Mouse (Mus musculus) stomach, embryonic 14.5 days (tissue): Measurements from ENCODE around the gene Jagn1. TPM values are rescaled to one million over a fixed set of nuclear protein-coding genes. Genes with fewer than 3 reads are reported as not detected.

ENCODE experiments used
- ATAC-seq: fragments of 200-750 bp; cut with Nextera tagmentation; 2 replicates; pipeline ENCODE4 v1.8.0; 2017; ENCODE audit warnings: low read depth, moderate TSS enrichment; ENCODE audit not compliant: insufficient number of reproducible peaks, insufficient read depth, low FRiP score
- H3K27ac ChIP-seq: fragments of 300-500 bp; sonication (generic); 2 replicates; pipeline ENCODE4 v1.5.1; 2014; ENCODE audit warnings: mild to moderate bottlenecking, low read length, moderate library complexity, mixed read lengths
- H3K27me3 ChIP-seq: fragments of 300-500 bp; sonication (generic); 2 replicates; pipeline ENCODE4 v1.6.1; 2014; ENCODE audit warnings: low read length, control low read depth, mixed read lengths; ENCODE audit not compliant: control insufficient read depth, insufficient read depth
- H3K36me3 ChIP-seq: fragments of 300-500 bp; sonication (generic); 2 replicates; pipeline ENCODE4 v1.6.1; 2014; ENCODE audit warnings: mild to moderate bottlenecking, control low read depth, low read length, moderate library complexity, mixed read lengths; ENCODE audit not compliant: control insufficient read depth, insufficient read depth
- H3K4me1 ChIP-seq: fragments of 300-500 bp; sonication (generic); 2 replicates; pipeline ENCODE4 v1.6.1; 2014; ENCODE audit warnings: low read length, control low read depth, mixed read lengths; ENCODE audit not compliant: control insufficient read depth, insufficient read depth
- H3K4me2 ChIP-seq: fragments of 300-500 bp; sonication (generic); replicated peaks from 2 replicates; pipeline ENCODE4 v1.6.1; 2014; ENCODE audit warnings: low read depth, low read length, control low read depth
- H3K4me3 ChIP-seq: fragments of 300-500 bp; sonication (generic); 2 replicates; pipeline ENCODE4 v1.5.1; 2014; ENCODE audit warnings: low read depth, low read length, control low read depth
- H3K9ac ChIP-seq: fragments of 300-500 bp; sonication (generic); replicated peaks from 2 replicates; pipeline ENCODE4 v1.6.1; 2014; ENCODE audit warnings: low read depth, mild to moderate bottlenecking, control low read depth, low read length, moderate library complexity, mixed read lengths
- H3K9me3 ChIP-seq: fragments of 300-500 bp; sonication (generic); 2 replicates; pipeline ENCODE4 v1.6.1; 2016; ENCODE audit warnings: low read depth, low read length, control low read depth; ENCODE audit not compliant: control insufficient read depth
- WGBS: fragments of 180-500 bp; shearing (Covaris S2); extraction: QIAGEN DNeasy Blood & Tissue Kit; methylation state at CpG from one replicate; pipeline ENCODE4 v1.1.7; 2014; 5-methylcytosine and 5-hydroxymethylcytosine counted together
- polyA plus RNA-seq: library from polyadenylated mRNA; unstranded; fragments of >200 nt; fragmentation: Nextera tagmentation; extraction: Ambion mirVana; gene quantifications from 2 replicates; pipeline ENCODE4 v1.2.1, GENCODE M21; 2014

Jagn1 gene
- polyA plus RNA-seq, 1 experiment from 2014 or later = 78.6 TPM

- H3K27ac ChIP-seq = no peak overlapping the region
- no peaks in the 10 kb centered on the region for H3K9me3 ChIP-seq
- no peak overlapping the region for H3K4me2 ChIP-seq
- no peak for ATAC-seq
- H3K9ac ChIP-seq = no peak overlapping the region
- no peak overlapping the region for H3K4me3 ChIP-seq
- no peaks in the 10 kb centered on the region for H3K27me3 ChIP-seq
- no peaks in the 10 kb centered on the region for H3K36me3 ChIP-seq
- 78% methylated on average over 9 of the region's 9 CpGs for WGBS
- no peaks in the 10 kb centered on the region for H3K4me1 ChIP-seq
Measured at GRCm38 (mm10) chr6:113406683-113407082, 35.7 kb upstream of the Jagn1 start.

- ATAC-seq = no peak
- 64% methylated on average over 1 of the region's 1 CpGs for WGBS
Measured at GRCm38 (mm10) chr6:113410001-113410400, 32.4 kb upstream of the Jagn1 start.

GRCm38 (mm10) chr6:113416416-113416815 is 26.0 kb upstream of the Jagn1 start:
- WGBS = 83% methylated on average over 5 of the region's 5 CpGs
- ATAC-seq = no peak
- H3K4me2 ChIP-seq = no peak overlapping the region
- peaks cover 10% of the 10 kb centered on the region for H3K4me1 ChIP-seq
- no peak overlapping the region for H3K27ac ChIP-seq
- no peaks in the 10 kb centered on the region for H3K36me3 ChIP-seq
- no peaks in the 10 kb centered on the region for H3K27me3 ChIP-seq
- H3K9me3 ChIP-seq = no peaks in the 10 kb centered on the region
- no peak overlapping the region for H3K4me3 ChIP-seq
- H3K9ac ChIP-seq = no peak overlapping the region

More at GRCm38 (mm10) chr6:113410001-113410400, 32.4 kb upstream of the Jagn1 start:
- Histone ChIP-seq H3K4me2 (no peak overlapping the region), H3K4me1 (no peaks in the 10 kb centered on the region), H3K9me3 (no peaks in the 10 kb centered on the region), H3K36me3 (no peaks in the 10 kb centered on the region), H3K9ac (no peak overlapping the region), H3K27me3 (no peaks in the 10 kb centered on the region), H3K27ac (no peak overlapping the region), H3K4me3 (no peak overlapping the region)

DNA sequence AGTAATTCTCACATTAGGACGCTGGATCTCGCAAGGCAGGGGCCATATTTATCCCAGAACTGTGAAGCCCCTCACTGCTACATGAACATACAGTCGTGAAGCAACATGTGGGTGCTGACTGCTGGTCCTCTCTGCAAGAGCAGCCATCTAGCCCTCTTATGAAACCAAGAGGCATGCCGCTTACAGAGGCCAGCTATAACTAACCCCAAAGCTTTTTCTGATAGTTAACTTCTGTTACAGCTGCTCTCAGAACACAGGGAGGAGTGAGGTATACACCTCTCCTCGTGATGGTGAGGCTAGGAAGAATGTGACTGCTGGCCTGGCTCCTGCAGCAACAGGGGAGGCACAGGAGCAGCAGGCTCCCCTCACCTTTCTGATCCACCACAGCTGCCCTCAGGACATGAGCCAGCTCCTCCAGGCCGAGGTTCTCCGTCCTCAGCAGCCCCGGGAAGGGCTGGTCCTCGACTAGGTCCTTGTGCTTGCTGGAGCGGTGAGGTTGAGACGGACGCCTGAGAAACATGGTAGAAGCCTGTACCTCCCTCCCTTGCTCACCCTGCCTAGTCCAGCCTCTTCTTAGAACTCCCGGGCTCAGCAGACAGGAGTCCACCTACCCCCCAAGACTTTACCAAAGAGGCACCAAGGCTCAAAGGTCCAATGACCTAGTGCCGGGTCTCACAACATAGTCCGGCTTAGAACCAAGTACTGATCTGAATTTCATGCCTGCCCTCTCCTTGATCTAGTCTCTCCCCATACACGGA is 23.7 kb upstream of the Jagn1 start:
- peaks cover 10% of the 10 kb centered on the region for H3K4me1 ChIP-seq
- WGBS = 10% methylated on average over 16 of the region's 16 CpGs
- peak overlapping the region; percentile 92 for H3K4me2 ChIP-seq
- no peaks in the 10 kb centered on the region for H3K27me3 ChIP-seq
- no peaks in the 10 kb centered on the region for H3K36me3 ChIP-seq
- no peaks in the 10 kb centered on the region for H3K9me3 ChIP-seq
- peak overlapping the region; percentile 63 for H3K4me3 ChIP-seq
- peak overlapping the region; percentile 68 for H3K9ac ChIP-seq
- peak; percentile 35; the same call in 1 of the 2 replicates for ATAC-seq
- H3K27ac ChIP-seq = peak overlapping the region; percentile 33; the same call in 1 of the 2 replicates

GRCm38 (mm10) chr6:113419199-113419587 is 23.2 kb upstream of the Jagn1 start, which contains the start of gene Rpusd3:
Gene Rpusd3 (minus strand): TSS chr6:113419340.
- no peaks in the 10 kb centered on the region for H3K27me3 ChIP-seq
- peak within 1 kb of the TSS; percentile 63 for H3K4me3 ChIP-seq
- peak; percentile 97 for ATAC-seq
- WGBS = under 1% methylated on average over 25 of the region's 25 CpGs
- peaks cover 10% of the 10 kb centered on the region for H3K4me1 ChIP-seq
- H3K9ac ChIP-seq = peak within 1 kb of the TSS; percentile 68
- H3K4me2 ChIP-seq = peak within 1 kb of the TSS; percentile 92
- H3K36me3 ChIP-seq = no peaks in the 10 kb centered on the region
- H3K27ac ChIP-seq = peak within 1 kb of the TSS; percentile 33; the same call in 1 of the 2 replicates
- H3K9me3 ChIP-seq = no peaks in the 10 kb centered on the region

DNA sequence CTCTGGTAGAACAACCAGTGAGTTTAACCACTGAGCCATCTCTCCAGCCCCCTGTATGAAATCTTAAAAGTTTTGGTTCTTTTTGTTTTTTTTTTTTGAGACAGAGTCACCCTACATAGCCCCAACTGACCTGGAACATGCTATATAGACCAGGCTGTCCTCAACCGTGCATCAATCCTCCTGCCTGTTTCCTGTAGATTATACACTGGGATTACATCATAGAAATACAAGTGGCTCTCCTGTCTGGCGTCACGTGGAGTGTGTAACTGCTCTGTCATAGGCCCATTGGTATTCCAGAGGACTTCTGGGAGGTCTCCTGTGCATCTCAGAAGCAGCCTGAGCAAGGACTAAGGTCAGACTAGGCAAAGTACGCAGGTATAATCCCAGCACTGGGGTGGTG is 19.4 kb upstream of the Jagn1 start:
- WGBS = 64% methylated on average over 4 of the region's 4 CpGs
- Histone ChIP-seq H3K9me3 (no peaks in the 10 kb centered on the region), H3K4me3 (no peak overlapping the region), H3K36me3 (no peaks in the 10 kb centered on the region), H3K4me2 (no peak overlapping the region), H3K27ac (no peak overlapping the region), H3K4me1 (peaks cover 4% of the 10 kb centered on the region), H3K9ac (no peak overlapping the region), H3K27me3 (no peaks in the 10 kb centered on the region)
- ATAC-seq = no peak

DNA sequence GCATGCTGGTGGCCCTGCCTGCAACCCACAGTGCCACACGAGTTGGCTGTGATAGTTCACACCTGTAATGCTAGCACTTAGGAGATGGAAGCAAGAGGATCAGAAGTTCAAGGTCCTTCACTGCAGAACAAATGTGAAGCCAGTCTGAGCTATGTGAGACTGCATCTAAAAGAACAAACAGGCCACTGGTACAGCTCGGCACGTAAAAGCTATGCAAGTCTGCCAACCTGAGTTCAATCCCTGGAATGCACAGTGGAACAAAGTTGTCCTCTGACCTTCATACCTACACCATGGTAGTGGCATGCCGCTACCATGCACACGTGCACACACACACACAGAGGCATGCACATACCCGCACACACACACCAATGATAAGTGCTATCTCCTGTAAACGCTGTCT is 18.2 kb upstream of the Jagn1 start:
- H3K9ac ChIP-seq = no peak overlapping the region
- H3K4me1 ChIP-seq = no peaks in the 10 kb centered on the region
- H3K4me3 ChIP-seq = no peak overlapping the region
- H3K9me3 ChIP-seq = no peaks in the 10 kb centered on the region
- 73% methylated on average over 7 of the region's 7 CpGs for WGBS
- H3K4me2 ChIP-seq = no peak overlapping the region
- no peaks in the 10 kb centered on the region for H3K36me3 ChIP-seq
- H3K27me3 ChIP-seq = no peaks in the 10 kb centered on the region
- no peak overlapping the region for H3K27ac ChIP-seq
- no peak for ATAC-seq

DNA sequence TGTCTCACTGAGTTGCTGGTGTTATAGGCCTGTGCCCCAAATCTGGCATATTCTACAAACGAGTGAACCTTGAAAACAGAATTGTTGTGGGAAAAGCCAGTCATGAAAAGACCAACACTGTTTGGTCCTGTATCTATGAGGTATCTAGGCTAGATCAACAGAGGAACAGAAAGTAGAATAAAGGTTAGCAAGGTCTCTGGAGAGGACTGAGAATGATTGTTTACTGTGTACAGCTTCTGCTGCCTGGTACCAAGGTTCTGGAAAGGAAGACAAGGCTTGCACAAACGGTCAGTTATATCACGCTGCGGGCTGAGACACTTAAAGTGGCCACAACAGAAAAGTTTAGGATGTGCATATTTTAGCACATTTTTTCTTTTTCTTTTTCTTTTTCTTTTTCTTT is 15.7 kb upstream of the Jagn1 start:
- no peak overlapping the region for H3K4me2 ChIP-seq
- no peaks in the 10 kb centered on the region for H3K4me1 ChIP-seq
- H3K9me3 ChIP-seq = no peaks in the 10 kb centered on the region
- H3K9ac ChIP-seq = no peak overlapping the region
- H3K27ac ChIP-seq = no peak overlapping the region
- no peak overlapping the region for H3K4me3 ChIP-seq
- no peaks in the 10 kb centered on the region for H3K36me3 ChIP-seq
- no peaks in the 10 kb centered on the region for H3K27me3 ChIP-seq
- 89% methylated on average over 4 of the region's 4 CpGs for WGBS
- ATAC-seq = no peak

DNA sequence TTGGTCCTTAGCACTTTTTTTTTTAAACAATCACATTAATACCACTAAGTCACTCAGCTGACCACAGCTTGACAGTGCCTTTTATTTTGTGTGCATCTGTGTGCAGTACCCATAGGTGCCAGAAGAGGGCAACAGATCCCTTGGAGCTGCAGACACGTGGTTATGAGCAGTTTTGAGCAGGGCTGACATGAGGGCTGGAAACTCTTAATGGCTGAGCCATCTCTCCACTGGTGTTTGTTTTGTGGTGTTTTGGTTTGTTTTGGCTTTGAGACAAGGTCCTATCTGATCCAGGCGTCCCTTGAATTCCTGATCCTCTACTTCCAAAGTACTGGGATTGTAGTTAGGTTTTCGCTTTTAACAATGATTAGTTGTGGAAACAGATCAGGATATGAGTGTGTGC is 15.0 kb upstream of the Jagn1 start:
- no peaks in the 10 kb centered on the region for H3K36me3 ChIP-seq
- no peak overlapping the region for H3K4me2 ChIP-seq
- 64% methylated on average over 3 of the region's 3 CpGs for WGBS
- H3K4me3 ChIP-seq = no peak overlapping the region
- H3K27ac ChIP-seq = no peak overlapping the region
- H3K27me3 ChIP-seq = no peaks in the 10 kb centered on the region
- no peaks in the 10 kb centered on the region for H3K9me3 ChIP-seq
- H3K9ac ChIP-seq = no peak overlapping the region
- H3K4me1 ChIP-seq = no peaks in the 10 kb centered on the region
- ATAC-seq = no peak
